Mouse (Mus musculus) forebrain, embryonic 12.5 days (tissue): ENCODE measurements around the gene Gm20518. TPM values are rescaled to one million over a fixed set of nuclear protein-coding genes. Genes with fewer than 3 reads are reported as not detected.

Experiments used
- polyA plus RNA-seq: library from polyadenylated mRNA; unstranded; fragments of >200 nt; fragmentation: Nextera tagmentation; extraction: Ambion mirVana; gene quantifications from 2 replicates; pipeline ENCODE4 v1.2.1, GENCODE M21; 2016

Gene Gm20518
- polyA plus RNA-seq, 1 experiment from 2014 or later: 0.43 TPM

Other genes with a start within 250 kb of the Gm20518 start
- 5.8 and 6.3 TPM in 2 replicates for gene Ccdc74a, start 245.2 kb downstream of the Gm20518 start, polyA plus RNA-seq
- 45.1 and 46.7 TPM in 2 replicates for gene Med15, start 158.8 kb downstream of the Gm20518 start, polyA plus RNA-seq
- 49.7 and 50.4 TPM in 2 replicates for gene Klhl22, start 132.1 kb downstream of the Gm20518 start, polyA plus RNA-seq
- 5.3 and 7.3 TPM in 2 replicates for gene Scarf2, start 94.4 kb downstream of the Gm20518 start, polyA plus RNA-seq
- not detected in 2 replicates for gene B830017H08Rik, start 58.5 kb downstream of the Gm20518 start, polyA plus RNA-seq
- gene Car15, start 53.3 kb downstream of the Gm20518 start, polyA plus RNA-seq: 4.4 and 5.1 TPM in 2 replicates
- gene Tssk1, start 2.6 kb upstream of the Gm20518 start, polyA plus RNA-seq: 0.10 TPM in 1 of 2 replicates, not detected in the other
- gene Dgcr2, start 6.9 kb upstream of the Gm20518 start, polyA plus RNA-seq: 97.9 and 106 TPM in 2 replicates
- not detected in 2 replicates for gene Tssk2, start 7.0 kb upstream of the Gm20518 start, polyA plus RNA-seq
- gene Ess2, start 19.7 kb upstream of the Gm20518 start, polyA plus RNA-seq: 54.2 and 55.4 TPM in 2 replicates
- 0.45 TPM in 1 of 2 replicates, not detected in the other for gene Gsc2, start 23.4 kb upstream of the Gm20518 start, polyA plus RNA-seq
- gene Slc25a1, start 36.5 kb upstream of the Gm20518 start, polyA plus RNA-seq: 108 and 109 TPM in 2 replicates
- gene Vpreb2, start 88.8 kb upstream of the Gm20518 start, polyA plus RNA-seq: not detected in 2 replicates
- gene Dgcr6, start 161.2 kb upstream of the Gm20518 start, polyA plus RNA-seq: 149 and 150 TPM in 2 replicates
- 5.9 and 7.7 TPM in 2 replicates for gene Prodh, start 198.5 kb upstream of the Gm20518 start, polyA plus RNA-seq
- gene Rtn4r, start 236.0 kb upstream of the Gm20518 start, polyA plus RNA-seq: 5.4 and 6.2 TPM in 2 replicates